Mouse (Mus musculus) heart, adult 10 weeks (tissue): Measurements from ENCODE around the gene Kars. TPM values are rescaled to one million over a fixed set of nuclear protein-coding genes. Genes with fewer than 3 reads are reported as not detected.

ENCODE experiments used
- polyA plus RNA-seq: library from polyadenylated mRNA; stranded (reverse); fragments of 350-450 nt; fragmentation: Illumina TruSeq; extraction: RNeasy Lipid Tissue Mini Kit (QIAGEN cat#74804); gene quantifications from one replicate; pipeline ENCODE4 v1.2.3, GENCODE M21; 2014; ENCODE audit warnings: low read depth, low replicate concordance

The Kars gene
- polyA plus RNA-seq: 100.0 TPM

DNA sequence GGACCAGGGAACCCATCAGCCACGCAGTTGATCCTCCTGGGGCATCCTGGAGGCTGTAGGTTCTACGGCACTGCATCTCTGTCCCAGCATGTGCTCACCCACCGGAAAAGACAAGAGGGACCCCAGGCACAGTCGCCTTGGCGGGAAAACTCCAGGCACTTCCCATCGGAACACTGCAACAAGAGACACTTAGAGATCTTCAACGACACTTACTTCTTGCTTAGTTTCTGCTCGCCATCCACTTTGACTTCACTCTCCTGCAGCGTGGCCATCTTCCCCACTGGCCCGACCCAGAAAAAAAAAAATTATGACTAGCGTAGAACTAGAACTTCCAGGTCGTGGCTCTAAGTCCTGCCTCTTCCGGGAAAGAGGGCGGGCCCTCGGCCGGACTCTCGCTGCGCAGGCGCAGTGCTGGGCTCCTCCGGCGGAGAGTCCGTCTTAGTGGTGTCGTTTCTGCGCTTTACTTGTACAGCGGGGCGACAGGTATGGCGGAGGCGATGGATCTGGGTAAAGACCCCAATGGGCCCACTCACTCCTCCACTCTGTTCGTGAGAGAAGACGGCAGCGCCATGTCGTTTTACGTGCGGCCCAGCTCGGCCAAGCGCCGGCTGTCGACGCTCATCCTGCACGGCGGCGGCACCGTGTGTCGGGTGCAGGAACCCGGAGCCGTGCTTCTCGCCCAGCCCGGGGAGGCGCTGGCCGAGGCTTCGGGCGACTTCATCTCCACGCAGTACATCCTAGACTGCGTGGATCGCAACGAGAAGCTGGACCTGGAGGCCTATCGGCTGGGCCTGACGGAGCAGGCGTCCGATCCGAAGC is at the start of gene Kars, which contains the start of gene Terf2ip:
TSS of gene Kars (minus strand) at position 327 of the 819 bp plus-strand sequence.
TSS of gene Terf2ip (plus strand) at position 402 of the 819 bp plus-strand sequence.

DNA sequence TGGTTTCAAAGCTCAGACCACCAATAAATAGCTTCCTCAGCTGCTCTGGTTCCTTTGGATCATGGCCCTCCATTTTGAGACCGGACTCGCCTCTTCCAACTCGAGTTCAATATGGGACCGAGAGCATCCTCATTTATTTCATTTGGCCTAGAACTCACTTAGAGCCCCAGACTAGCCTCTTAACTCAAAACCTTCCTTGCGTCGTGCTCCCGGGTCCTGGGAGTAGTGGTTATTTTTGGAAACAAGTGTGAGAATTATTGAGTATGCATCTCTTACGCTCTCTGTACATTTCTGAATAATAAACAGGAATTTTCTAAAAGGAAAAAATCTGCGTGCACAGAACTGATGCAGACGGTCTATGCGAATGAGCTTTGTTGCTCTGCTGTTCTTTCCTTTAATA is 3.8 kb upstream of the Kars start, which contains the start of gene Gm6793:
TSS of gene Gm6793 (minus strand) at position 101 of the 400 bp plus-strand sequence.

DNA sequence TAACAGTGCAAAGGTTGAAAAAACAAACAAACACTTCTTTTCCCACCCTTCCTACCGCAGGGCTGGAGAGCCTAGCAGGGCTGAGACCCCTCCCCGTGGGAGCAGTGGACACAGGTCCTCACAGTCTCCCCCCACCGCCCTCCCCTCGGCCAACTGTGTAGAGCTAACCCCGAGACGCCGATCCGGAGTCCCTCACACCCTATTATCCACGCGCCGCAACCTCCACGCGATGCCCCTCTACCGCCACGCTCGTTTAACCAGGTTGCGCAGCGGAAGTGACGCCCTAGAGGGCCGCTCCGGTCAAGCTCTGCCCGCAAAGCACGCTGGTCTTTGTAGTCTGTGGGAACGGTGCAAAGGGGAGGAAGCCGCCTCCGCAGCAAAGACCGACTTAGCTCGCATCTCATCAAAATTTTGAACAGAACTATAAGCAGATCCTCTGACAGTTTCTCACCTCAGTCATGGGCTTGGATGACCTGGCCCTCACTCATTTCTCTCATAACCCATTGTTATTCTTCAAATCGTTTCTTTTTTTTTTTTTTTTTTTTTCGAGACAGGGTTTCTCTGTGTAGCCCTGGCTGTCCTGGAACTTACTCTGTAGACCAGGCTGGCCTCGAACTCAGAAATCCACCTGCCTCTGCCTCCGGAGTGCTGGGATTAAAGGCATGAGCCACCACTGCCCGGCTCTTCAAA is 19.0 kb downstream of the Kars start, which contains the start of gene Adat1:
TSS of gene Adat1 (minus strand) at position 290 of the 690 bp plus-strand sequence.

Other genes starting within 250 kb of the Kars start
- 55.0 TPM for gene Cfdp1, start 157.0 kb downstream of the Kars start, polyA plus RNA-seq
- gene Tmem170, start 134.6 kb downstream of the Kars start, polyA plus RNA-seq: 2.2 TPM
- not detected for gene Chst5, start 100.9 kb downstream of the Kars start, polyA plus RNA-seq
- 2.2 TPM for gene Tmem231, start 77.4 kb downstream of the Kars start, polyA plus RNA-seq
- gene Gabarapl2, start 70.6 kb downstream of the Kars start, polyA plus RNA-seq: 131 TPM
- gene Adat1, start 19.0 kb downstream of the Kars start, polyA plus RNA-seq: 3.6 TPM
- gene Terf2ip, start 75 bp upstream of the Kars start, polyA plus RNA-seq: 12.8 TPM
- not detected for gene Gm6793, start 3.7 kb upstream of the Kars start, polyA plus RNA-seq